Mouse (Mus musculus) adrenal gland, adult 8-10 months (tissue): ENCODE data around the gene Zhx3. TPM values are rescaled to one million over a fixed set of nuclear protein-coding genes. Genes with fewer than 3 reads are reported as not detected.

Experiments used
- DNase-seq: peaks from one replicate; pipeline ENCODE4 v3.0.0; 2022
- total RNA-seq, 4 experiments: library from RNA; stranded (reverse); gene quantifications; 2 replicates each; pipeline ENCODE4 v1.2.4; 2022

The Zhx3 gene
- total RNA-seq = 10 to 100 TPM; 66.1 to 97.0 (median 75.6) TPM

DNA sequence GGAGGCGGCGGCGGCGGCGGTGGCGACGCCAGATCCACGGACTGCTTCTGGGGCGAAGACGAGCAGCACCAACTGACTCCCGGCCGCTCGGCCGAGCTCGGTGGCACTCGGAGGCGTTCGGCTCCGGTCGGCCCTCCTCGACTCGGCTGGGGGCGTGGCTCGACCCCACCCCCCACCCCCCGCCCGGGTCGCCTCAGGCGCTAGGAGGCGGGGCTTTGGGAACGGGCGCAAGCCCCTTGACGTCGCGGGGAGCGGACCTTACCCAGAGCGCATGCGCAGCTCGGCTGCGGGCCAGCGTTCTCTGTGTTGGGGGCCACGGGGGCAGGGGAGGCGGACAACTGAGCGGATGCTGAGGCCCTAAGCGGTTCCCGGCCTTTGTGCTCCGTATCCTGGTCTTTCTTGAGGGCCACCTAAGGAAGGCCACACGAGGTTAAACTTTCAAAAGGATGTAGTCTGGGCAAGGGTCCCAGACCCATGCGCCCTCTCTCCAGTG is at the start of gene Zhx3:
TSS of gene Zhx3 (minus strand) at position 109 of the 493 bp plus-strand sequence.
- peak; percentile 91 for DNase-seq

DNA sequence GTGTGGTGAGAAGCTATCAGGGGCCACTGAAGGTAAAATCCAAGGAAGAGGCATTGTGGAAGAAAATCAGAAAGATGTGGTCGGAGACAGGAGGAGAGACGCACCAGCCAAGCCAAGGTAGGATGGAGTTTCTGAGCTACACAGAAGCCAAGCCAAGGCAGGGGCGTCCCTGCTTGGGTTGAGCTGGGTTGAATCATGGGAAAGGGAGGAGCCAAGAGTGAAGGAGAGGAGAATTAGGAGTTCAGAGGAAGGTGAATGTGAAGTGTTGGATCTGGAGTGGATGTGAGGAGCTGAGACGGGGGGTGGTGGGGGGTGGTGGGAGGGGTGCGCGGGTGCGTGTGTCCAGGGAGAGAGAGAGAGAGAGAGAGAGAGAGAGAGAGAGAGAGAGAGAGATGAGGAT is 48.5 kb upstream of the Zhx3 start:
- DNase-seq = no peak

- no peak for DNase-seq
Observed at GRCm38 (mm10) chr2:160918930-160919215, 46.1 kb upstream of the Zhx3 start.

DNA sequence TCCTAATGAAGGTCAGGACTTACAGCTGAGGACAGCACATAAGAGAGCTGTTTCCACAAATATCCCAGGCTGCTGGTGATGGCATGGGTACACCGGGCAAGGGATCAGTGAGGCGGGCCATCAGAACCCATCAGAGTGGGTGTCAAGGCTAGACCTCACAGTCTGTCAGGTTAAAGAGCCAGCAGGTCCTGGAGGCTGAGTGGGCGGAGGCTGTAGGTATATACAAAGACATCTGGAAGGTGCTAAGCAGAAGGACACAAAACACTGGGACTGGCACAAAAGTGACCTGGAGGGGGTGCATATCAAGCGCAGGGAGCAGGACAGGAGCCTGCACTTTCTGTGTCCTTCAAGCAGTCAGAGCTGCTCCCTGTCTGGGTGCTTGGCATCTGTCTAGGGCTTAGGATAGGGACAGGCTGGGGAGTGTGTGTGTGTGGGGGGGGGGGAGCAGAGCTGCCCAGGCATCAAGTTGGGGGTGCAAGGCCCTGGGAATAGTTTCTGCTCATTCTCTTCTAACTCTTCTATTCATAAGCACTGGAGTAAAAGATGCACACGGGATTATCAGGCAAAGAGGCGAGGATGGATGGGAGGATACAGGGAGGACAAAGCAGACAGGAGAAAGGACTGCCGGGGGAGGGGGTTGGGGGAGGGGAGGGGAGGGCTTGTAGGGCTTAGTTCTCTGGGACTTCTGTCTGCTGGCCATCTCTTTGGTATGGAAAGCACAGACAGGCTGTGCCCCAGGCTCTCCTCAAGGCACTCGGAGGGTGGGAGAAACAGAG is 45.5 kb upstream of the Zhx3 start:
- no peak for DNase-seq

DNA sequence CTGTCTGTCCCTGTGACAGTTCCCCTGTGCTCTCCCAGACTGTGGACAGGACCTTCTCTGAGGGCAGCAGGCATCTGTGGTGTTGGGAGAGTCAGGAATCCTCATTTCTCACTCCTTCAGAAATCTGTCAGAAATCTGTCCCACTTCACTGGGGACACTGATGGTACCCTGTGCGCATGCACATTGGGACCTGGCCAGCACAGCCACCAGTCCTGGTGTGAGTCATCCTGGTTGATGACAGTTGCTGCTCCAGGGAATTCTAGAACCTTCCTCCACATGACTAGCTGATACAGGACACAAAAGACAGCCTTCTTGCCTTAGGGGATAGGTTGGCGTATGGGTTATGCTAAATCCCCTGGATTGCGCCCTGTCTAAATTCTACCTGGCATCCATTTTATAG is 44.5 kb upstream of the Zhx3 start:
- no peak for DNase-seq

GRCm38 (mm10) chr2:160916714-160917113 is 43.9 kb upstream of the Zhx3 start:
- no peak for DNase-seq

GRCm38 (mm10) chr2:160915821-160916610 is 43.2 kb upstream of the Zhx3 start:
- no peak for DNase-seq

- DNase-seq = no peak
Observed at GRCm38 (mm10) chr2:160914656-160915055, 41.9 kb upstream of the Zhx3 start.

DNA sequence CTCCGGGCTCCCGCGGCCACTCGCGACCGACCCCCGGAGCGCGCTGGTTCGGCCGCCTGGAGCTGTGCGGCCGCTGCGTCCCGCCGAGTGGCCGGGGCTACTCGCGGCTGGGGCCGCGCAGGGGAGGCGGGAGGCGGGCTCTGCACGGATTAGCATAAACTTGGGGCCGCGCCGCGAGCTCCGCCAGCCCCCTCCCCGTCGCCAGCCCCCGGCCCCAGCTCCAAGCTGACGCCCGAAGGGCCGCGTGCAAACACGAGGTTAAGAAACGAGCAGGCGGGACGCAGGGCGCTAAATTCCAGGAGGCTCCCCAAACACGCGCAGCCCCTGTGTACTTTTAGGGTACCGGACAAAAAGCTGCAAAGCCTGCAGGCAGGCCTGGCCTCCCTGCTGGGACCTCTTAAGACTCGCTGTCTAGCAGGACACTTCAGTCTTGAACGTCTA is 39.5 kb upstream of the Zhx3 start, which contains the start of gene Emilin3:
TSS of gene Emilin3 (minus strand) at position 98 of the 441 bp plus-strand sequence.
- DNase-seq = no peak

GRCm38 (mm10) chr2:160911558-160912201 is 38.9 kb upstream of the Zhx3 start:
- DNase-seq = no peak

- DNase-seq = no peak
Observed at GRCm38 (mm10) chr2:160910633-160911032, 37.8 kb upstream of the Zhx3 start.

DNA sequence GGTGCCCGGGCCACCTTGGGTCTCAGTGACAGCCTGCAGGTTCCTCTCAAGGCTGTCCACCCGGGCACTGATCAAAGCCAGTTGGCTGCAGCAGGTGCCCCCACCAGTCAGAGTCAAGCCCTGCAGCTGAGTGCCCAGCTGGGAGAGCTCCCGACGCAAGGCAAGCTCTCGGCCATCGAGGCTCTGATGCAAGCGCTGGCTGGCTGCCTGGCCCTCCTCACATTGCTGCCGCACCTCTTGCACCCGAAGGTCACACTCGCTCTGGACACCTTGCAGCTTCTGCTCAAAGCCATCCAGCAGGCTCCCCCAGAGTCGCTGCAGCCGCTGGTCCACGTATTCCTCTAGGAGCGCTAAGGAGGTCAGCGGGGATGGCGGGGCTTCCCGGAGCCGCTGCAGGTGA is 35.8 kb upstream of the Zhx3 start:
- DNase-seq = no peak

DNA sequence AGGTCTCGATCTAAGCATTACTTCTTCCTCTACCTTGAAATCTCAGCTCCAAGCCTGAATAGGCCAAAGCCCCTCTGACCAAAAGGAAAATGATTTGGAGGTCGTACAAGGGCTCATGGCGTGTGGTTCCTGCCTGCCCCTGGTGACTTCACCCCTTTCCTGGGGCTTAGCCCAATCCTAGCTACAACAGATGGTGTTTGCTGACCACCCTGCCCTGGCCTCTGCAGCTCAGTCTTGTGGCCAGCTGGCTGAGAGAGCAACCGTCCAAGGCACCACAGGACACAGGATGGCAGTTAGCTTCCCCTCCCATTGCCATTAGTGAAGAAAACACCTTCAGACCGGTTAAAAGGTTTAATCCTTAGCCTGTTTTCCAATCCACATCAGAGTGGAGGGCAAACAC is 33.3 kb upstream of the Zhx3 start:
- DNase-seq = no peak

GRCm38 (mm10) chr2:160905301-160905700 is 32.5 kb upstream of the Zhx3 start:
- no peak for DNase-seq

GRCm38 (mm10) chr2:160901656-160902412 is 29.0 kb upstream of the Zhx3 start:
- DNase-seq = no peak

- DNase-seq = peak; percentile 74
Observed at GRCm38 (mm10) chr2:160891697-160892096, 18.9 kb upstream of the Zhx3 start.

DNA sequence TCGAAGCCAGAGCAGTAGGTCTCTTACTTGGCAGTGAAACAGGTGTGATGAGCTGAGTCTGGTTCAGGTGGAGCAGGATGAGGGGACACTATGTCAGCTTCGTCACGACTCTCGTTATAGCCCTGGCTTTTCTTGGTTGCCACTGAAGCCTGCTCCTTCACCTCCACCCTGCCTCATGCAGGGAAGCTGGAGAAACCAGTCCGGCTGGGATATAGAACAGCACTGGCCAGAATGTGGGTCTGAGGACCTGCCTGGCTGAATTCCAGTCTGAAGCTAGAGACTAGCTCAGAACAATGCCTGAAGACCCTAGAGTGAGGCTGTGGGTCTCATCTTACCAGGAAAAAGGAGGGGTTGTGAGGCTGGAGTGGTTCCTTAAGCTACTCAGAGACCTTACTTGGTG is 18.2 kb upstream of the Zhx3 start:
- no peak for DNase-seq

GRCm38 (mm10) chr2:160887859-160888258 is 15.1 kb upstream of the Zhx3 start:
- no peak for DNase-seq

DNA sequence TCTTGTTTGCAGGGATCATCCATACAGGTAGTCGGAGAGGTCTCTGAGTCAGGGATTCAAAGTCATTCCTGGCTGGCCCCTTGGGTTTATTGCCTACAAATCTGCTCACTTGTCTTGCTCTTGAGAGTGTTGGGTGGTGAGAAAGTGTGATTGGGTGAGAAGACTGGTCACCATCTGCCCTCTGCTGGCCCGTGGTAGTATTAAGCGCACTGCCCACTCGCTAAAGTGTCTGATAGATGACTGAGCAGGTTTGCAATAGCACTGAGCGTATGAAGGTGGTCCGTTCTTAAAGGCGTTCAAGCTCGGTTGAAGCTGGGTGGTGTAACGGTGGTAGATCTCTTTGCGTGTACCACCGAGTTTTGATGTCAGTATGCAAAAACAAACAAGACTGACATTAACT is 14.5 kb upstream of the Zhx3 start:
- DNase-seq = peak; percentile 64

GRCm38 (mm10) chr2:160886221-160886620 is 13.4 kb upstream of the Zhx3 start:
- DNase-seq = no peak

DNA sequence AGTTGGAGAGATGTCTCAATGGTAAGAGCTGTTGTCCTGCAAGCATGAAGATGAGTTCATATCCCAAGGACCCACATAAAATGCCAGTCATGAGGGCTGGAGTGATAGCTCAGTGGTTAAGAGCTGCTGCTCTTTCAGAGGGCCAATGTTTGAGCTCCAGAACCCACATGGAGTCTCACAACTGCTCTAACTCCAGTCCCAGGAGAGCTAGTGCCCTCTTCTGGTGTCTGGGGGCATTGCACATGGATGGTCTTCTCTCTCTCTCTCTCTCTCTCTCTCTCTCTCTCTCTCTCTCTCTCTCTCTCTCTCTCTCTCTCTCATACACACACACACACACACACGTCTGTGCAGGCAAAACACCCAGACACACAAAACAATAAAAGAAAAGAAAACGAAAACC is 12.0 kb upstream of the Zhx3 start:
- no peak for DNase-seq

DNA sequence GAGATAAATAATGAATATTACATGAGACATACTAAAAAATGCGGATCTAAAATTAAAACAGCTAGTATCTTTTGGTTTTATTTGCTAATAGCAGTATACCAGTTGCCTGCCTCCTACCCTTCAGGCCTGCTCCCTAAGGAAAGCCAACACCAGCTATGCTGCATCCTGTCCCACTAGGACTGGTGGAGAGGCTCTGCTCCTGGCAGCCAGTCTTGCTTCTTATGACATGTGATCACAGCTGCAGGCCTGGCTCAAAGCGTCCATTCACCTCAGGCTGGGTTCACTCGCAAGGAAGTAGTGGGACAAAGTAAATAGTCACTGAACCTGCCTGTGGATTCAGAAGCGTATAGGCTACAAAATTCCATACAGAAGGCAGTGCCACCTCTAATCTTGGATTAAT is 11.1 kb upstream of the Zhx3 start:
- no peak for DNase-seq
